Mouse (Mus musculus) left cerebral cortex, postnatal 14 days (tissue): ENCODE measurements around the gene Erbin. TPM values are rescaled to one million over a fixed set of nuclear protein-coding genes. Genes with fewer than 3 reads are reported as not detected.

Experiments
- DNase-seq, 2 experiments: peaks; one replicate each; pipeline ENCODE4 v3.0.0; 2021 to 2022; ENCODE audit warnings: low spot score in 2 of 2, mixed read lengths in 1 of 2
- intact Hi-C: fragments of 180-260 bp; cut with DNase I; formaldehyde crosslinking; loops from one replicate; pipeline ENCODE4 v1.15.1; 2025
- total RNA-seq, 2 experiments: library from RNA; stranded (reverse); gene quantifications; 2 replicates each; pipeline ENCODE4 v1.2.3; 2021

Erbin gene
- total RNA-seq, 2 experiments from 2014 or later = 31.5 to 33.5 TPM

GRCm38 (mm10) chr13:103841287-103842201 is 78.8 kb downstream of the Erbin start:
- no peak for DNase-seq
- intact Hi-C loops = no loop called here

- intact Hi-C loops = no loop called here
- DNase-seq = no peak
Measured at GRCm38 (mm10) chr13:103838619-103839018, 81.7 kb downstream of the Erbin start.

GRCm38 (mm10) chr13:103829623-103830135 is 90.6 kb downstream of the Erbin start:
- intact Hi-C loops = no loop called here
- DNase-seq = no peak

GRCm38 (mm10) chr13:103822270-103822669 is 98.0 kb downstream of the Erbin start:
- intact Hi-C loops = no loop called here
- DNase-seq = no peak

- intact Hi-C loops = no loop called here
Measured at GRCm38 (mm10) chr13:103819377-103819776, 100.9 kb downstream of the Erbin start.

GRCm38 (mm10) chr13:103817935-103818334 is 102.4 kb downstream of the Erbin start:
- DNase-seq = no peak
- intact Hi-C loops = no loop called here

More at GRCm38 (mm10) chr13:103819377-103819776, 100.9 kb downstream of the Erbin start:
- no peak for DNase-seq

- intact Hi-C loops = loop anchor here (10.0 kb wide), 2 partner anchors 117 to 217 kb away; partner anchors contain the start of gene Erbin
- DNase-seq = no peak
Measured at GRCm38 (mm10) chr13:103807464-103807863, 112.8 kb downstream of the Erbin start.

GRCm38 (mm10) chr13:103806210-103806851 is 114.0 kb downstream of the Erbin start:
- intact Hi-C loops = loop anchor here (10.0 kb wide), 2 partner anchors 118 to 218 kb away; partner anchors contain the start of gene Erbin
- peak; percentile 67 to 79 for DNase-seq

- no peak for DNase-seq
- intact Hi-C loops = loop anchor here (10.0 kb wide), 2 partner anchors 121 to 221 kb away; partner anchors contain the start of gene Erbin
Measured at GRCm38 (mm10) chr13:103803721-103804120, 116.6 kb downstream of the Erbin start.

GRCm38 (mm10) chr13:103801021-103801420 is 119.3 kb downstream of the Erbin start:
- intact Hi-C loops = loop anchor here (10.0 kb wide), 2 partner anchors 124 to 224 kb away; partner anchors contain the start of gene Erbin

GRCm38 (mm10) chr13:103794688-103795543 is 125.4 kb downstream of the Erbin start:
- intact Hi-C loops = no loop called here

More at GRCm38 (mm10) chr13:103801021-103801420, 119.3 kb downstream of the Erbin start:
- no peak for DNase-seq

GRCm38 (mm10) chr13:103779922-103780585 is 140.3 kb downstream of the Erbin start:
- intact Hi-C loops = loop anchor here (5.0 kb wide), 1 partner anchor 78 kb away; no protein-coding TSS in a partner anchor
- DNase-seq = peak; percentile 40 to 64

More at GRCm38 (mm10) chr13:103794688-103795543, 125.4 kb downstream of the Erbin start:
- no peak for DNase-seq

- intact Hi-C loops = no loop called here
- no peak for DNase-seq
Measured at GRCm38 (mm10) chr13:103777126-103777525, 143.2 kb downstream of the Erbin start.

- peak; percentile 95 to 97 for DNase-seq
- intact Hi-C loops = no loop called here
Measured at GRCm38 (mm10) chr13:103774119-103774757, 146.1 kb downstream of the Erbin start, which contains the start of gene Srek1. Srek1 (minus strand) TSS chr13:103774608.

GRCm38 (mm10) chr13:103773407-103774118 is 146.8 kb downstream of the Erbin start:
- no peak for DNase-seq
- intact Hi-C loops = no loop called here

- intact Hi-C loops = no loop called here
- no peak for DNase-seq
Measured at GRCm38 (mm10) chr13:103772917-103773316, 147.4 kb downstream of the Erbin start.

GRCm38 (mm10) chr13:103770821-103771220 is 149.5 kb downstream of the Erbin start:
- intact Hi-C loops = no loop called here
- no peak for DNase-seq
